Mouse (Mus musculus) heart, embryonic 15.5 days (tissue): Measurements from ENCODE around the gene Serbp1. TPM values are rescaled to one million over a fixed set of nuclear protein-coding genes. Genes with fewer than 3 reads are reported as not detected.

ENCODE experiments used
- ATAC-seq: fragments of 200-750 bp; cut with Nextera tagmentation; replicated peaks from 2 replicates; pipeline ENCODE4 v1.8.0; 2017; ENCODE audit warnings: low read depth, moderate TSS enrichment; ENCODE audit not compliant: insufficient number of reproducible peaks, insufficient read depth, low FRiP score
- H3K27ac ChIP-seq: fragments of 300-500 bp; sonication (generic); 2 replicates; pipeline ENCODE4 v1.5.1; 2015; ENCODE audit warnings: mild to moderate bottlenecking, inconsistent platforms
- H3K27me3 ChIP-seq: fragments of 300-500 bp; sonication (generic); 2 replicates; pipeline ENCODE4 v1.6.1; 2015; ENCODE audit warnings: inconsistent platforms
- H3K36me3 ChIP-seq: fragments of 300-500 bp; sonication (generic); 2 replicates; pipeline ENCODE4 v1.6.1; 2015; ENCODE audit warnings: mild to moderate bottlenecking, inconsistent platforms
- H3K4me1 ChIP-seq: fragments of 300-500 bp; sonication (generic); replicated peaks from 2 replicates; pipeline ENCODE4 v1.6.1; 2015; ENCODE audit warnings: inconsistent platforms
- H3K4me2 ChIP-seq: fragments of 300-500 bp; sonication (generic); 2 replicates; pipeline ENCODE4 v1.6.1; 2015; ENCODE audit warnings: inconsistent platforms, mild to moderate bottlenecking, moderate library complexity
- H3K4me3 ChIP-seq: fragments of 300-500 bp; sonication (generic); 2 replicates; pipeline ENCODE4 v1.5.1; 2015; ENCODE audit warnings: mild to moderate bottlenecking, inconsistent platforms
- H3K9ac ChIP-seq: fragments of 300-500 bp; sonication (generic); 2 replicates; pipeline ENCODE4 v1.6.1; 2015; ENCODE audit warnings: mild to moderate bottlenecking, inconsistent platforms
- H3K9me3 ChIP-seq: fragments of 300-500 bp; sonication (generic); replicated peaks from 2 replicates; pipeline ENCODE4 v1.6.1; 2016; ENCODE audit warnings: inconsistent platforms
- WGBS: fragments of 180-500 bp; shearing (Covaris S2); methylation state at CpG from one replicate; pipeline ENCODE4 v1.1.7; 2015; ENCODE audit warnings: mixed read lengths; 5-methylcytosine and 5-hydroxymethylcytosine counted together
- polyA plus RNA-seq: library from polyadenylated mRNA; unstranded; fragments of >200 nt; fragmentation: Nextera tagmentation; extraction: Ambion mirVana; gene quantifications from 2 replicates; pipeline ENCODE4 v1.2.1, GENCODE M21; 2015

The Serbp1 gene
- polyA plus RNA-seq, 1 experiment from 2014 or later, result 292 TPM

DNA sequence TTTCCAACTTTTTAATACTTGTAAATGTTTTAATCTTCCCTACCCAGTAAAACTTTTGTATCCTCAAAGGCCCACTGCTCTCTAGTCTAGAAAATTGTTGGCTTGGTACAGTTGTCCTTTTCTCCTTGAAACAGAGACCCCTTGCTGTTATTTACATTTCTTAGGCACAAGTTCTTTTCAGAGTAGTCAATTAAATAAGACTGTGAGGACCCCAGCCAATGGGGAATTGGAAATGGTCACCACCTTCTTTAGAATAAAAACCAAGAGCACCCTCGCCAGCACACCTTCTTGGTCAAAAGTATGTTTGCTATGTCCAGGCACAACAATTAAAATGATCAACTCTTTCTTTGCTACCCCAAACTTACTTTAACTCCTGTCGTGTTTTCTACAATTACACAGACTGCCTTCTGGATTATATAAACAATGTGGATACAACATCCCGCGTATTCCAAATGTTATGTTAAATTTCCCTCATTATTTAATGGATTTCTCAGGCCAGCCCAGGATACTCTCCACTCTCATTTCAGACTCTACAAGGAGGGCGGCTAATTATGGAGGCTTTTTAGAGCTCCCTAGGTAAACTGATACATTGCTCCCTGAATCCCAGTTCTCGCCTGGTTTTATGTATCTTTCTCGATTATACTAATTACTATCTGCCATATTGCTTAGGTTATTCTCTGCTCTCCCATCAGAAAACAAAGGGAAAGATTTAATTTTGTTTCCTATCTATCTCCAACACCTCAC is 1.3 kb upstream of the Serbp1 start:
- Histone ChIP-seq H3K4me1 (no peaks in the 10 kb centered on the region), H3K4me2 (no peak overlapping the region), H3K36me3 (no peaks in the 10 kb centered on the region), H3K27me3 (no peaks in the 10 kb centered on the region), H3K4me3 (no peak overlapping the region), H3K27ac (no peak overlapping the region), H3K9me3 (no peaks in the 10 kb centered on the region), H3K9ac (no peak overlapping the region)
- no peak for ATAC-seq
- WGBS, result 80% methylated on average over 7 of the region's 7 CpGs

DNA sequence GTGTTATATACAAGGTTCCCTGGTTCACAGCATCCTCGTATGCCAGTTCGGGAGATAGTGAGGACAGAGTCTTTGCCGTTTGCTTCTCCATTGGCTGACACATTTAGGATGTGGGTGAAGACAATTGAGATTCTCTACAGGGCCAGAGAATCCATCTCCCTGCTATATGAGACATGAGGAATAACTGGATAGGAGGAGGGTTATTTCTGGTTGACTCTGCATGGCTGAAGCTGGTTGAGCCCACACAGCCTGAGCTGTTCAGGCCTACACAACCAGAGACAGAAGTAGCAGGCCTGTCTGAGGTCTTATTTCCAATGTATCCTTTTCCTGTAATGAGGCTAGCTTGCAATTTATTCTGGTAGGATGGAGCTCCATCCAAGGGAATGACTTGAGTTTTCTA is 3.3 kb downstream of the Serbp1 start:
- Histone ChIP-seq H3K27ac (no peak overlapping the region), H3K9ac (no peak overlapping the region), H3K4me1 (no peaks in the 10 kb centered on the region), H3K4me2 (no peak overlapping the region), H3K36me3 (no peaks in the 10 kb centered on the region), H3K4me3 (no peak overlapping the region), H3K27me3 (no peaks in the 10 kb centered on the region), H3K9me3 (no peaks in the 10 kb centered on the region)
- no peak for ATAC-seq
- WGBS, result 91% methylated on average over 3 of the region's 3 CpGs

DNA sequence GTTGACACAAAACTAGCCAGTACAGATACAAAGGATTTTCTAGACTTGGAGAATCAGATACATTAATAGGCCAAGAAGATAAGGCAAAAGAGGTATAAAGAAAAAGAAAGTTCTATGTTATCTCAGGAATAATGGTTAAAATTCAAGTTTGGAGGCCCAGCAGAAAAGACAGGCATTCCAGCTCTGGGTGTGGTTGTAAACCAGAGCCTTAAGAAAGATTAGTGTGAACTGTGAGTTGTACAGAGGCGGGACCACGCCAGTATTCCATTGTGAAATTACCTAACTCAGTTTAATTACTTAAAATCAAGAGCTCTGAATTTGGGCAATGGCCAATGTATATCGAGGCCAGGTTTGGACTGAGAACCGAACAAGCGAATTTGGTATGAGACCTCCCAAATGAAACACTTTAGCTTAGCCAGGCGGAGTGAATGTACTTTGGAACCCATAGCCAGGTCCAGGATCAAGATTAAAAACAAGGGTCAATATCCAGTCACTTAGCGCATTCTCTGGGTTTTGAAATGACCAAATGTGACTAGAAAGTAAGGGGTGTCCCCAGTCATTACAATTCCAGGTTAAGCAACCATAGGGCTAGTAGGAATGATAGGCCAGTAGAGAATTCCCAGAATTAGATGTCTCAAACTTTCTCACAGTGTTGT is 5.9 kb downstream of the Serbp1 start:
- WGBS, result 89% methylated on average over 7 of the region's 7 CpGs
- H3K9me3 ChIP-seq, result no peaks in the 10 kb centered on the region
- no peak overlapping the region for H3K27ac ChIP-seq
- no peak for ATAC-seq
- no peaks in the 10 kb centered on the region for H3K36me3 ChIP-seq
- H3K4me3 ChIP-seq, result no peak overlapping the region
- H3K4me1 ChIP-seq, result no peaks in the 10 kb centered on the region
- no peak overlapping the region for H3K4me2 ChIP-seq
- no peaks in the 10 kb centered on the region for H3K27me3 ChIP-seq
- H3K9ac ChIP-seq, result no peak overlapping the region

DNA sequence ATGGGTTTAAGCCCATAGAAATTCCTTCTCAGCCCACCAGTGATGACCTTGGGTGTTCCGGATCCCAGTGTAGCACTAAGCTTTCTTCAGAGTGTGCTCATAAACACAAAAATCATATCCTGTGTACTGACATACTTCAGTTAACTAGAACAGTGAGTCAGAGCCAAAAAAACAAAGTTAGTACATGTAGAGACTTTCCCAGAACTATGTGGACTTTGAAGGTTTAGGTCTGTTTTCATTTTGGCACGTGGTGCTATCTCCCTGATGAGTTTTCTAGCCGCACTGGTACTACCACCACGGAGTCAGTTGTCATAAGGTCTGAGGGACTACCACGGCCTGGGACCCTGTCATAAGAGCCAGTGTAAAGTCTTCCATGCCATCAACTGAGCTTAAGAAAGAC is 6.5 kb downstream of the Serbp1 start:
- 83% methylated on average over 5 of the region's 5 CpGs for WGBS
- H3K4me3 ChIP-seq, result no peak overlapping the region
- H3K4me1 ChIP-seq, result no peaks in the 10 kb centered on the region
- no peak overlapping the region for H3K9ac ChIP-seq
- ATAC-seq, result no peak
- H3K9me3 ChIP-seq, result no peaks in the 10 kb centered on the region
- no peak overlapping the region for H3K27ac ChIP-seq
- no peak overlapping the region for H3K4me2 ChIP-seq
- no peaks in the 10 kb centered on the region for H3K36me3 ChIP-seq
- H3K27me3 ChIP-seq, result no peaks in the 10 kb centered on the region

DNA sequence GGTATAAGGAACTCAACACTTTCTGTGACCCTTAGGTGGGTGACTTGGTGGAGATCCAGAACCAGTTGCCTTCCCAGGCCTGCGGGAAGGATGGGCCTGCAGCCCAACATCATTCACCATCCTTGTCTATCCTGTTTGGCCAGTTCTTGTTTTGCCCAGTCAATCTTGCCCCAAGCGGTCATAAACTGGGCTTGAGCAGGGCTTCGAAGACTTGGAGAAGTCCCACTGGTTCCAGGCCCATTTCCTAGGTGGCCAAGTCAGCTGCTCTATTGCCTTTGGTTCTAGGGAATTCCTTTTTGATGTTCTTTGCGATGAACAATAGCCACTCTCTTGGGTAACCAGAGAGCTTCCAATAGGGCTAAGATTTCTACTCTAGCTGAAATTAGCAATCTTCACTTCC is 13.1 kb downstream of the Serbp1 start:
- H3K36me3 ChIP-seq, result no peaks in the 10 kb centered on the region
- WGBS, result 87% methylated on average over 4 of the region's 4 CpGs
- H3K4me2 ChIP-seq, result no peak overlapping the region
- H3K4me3 ChIP-seq, result no peak overlapping the region
- no peak overlapping the region for H3K9ac ChIP-seq
- no peak overlapping the region for H3K27ac ChIP-seq
- no peak for ATAC-seq
- H3K9me3 ChIP-seq, result no peaks in the 10 kb centered on the region
- no peaks in the 10 kb centered on the region for H3K27me3 ChIP-seq
- H3K4me1 ChIP-seq, result no peaks in the 10 kb centered on the region

DNA sequence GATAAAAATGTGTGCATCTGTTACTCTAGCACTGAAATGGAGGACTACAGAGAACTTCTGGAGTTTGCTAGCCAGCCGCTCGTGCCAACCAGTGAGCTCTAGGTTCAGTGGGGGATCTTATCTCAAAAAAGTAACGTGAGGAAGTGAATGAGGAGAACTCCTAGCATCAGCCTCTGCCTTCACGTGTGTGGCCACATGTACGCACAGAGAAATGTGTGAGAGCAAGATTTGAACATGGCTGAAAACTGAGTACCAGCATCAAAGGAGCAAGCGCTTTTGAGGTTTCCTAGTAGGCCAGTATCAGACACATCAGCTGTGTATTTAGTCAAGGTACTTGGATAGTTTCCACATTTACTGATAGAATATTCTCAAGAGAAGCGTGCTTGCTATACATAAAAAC is 27.0 kb downstream of the Serbp1 start:
- Histone ChIP-seq H3K4me3 (no peak overlapping the region), H3K9me3 (no peaks in the 10 kb centered on the region), H3K4me2 (no peak overlapping the region), H3K27me3 (no peaks in the 10 kb centered on the region), H3K36me3 (no peaks in the 10 kb centered on the region), H3K4me1 (peaks cover 5% of the 10 kb centered on the region; the same call in 1 of the 2 replicates), H3K27ac (no peak overlapping the region), H3K9ac (no peak overlapping the region)
- 66% methylated on average over 7 of the region's 7 CpGs for WGBS
- no peak for ATAC-seq

DNA sequence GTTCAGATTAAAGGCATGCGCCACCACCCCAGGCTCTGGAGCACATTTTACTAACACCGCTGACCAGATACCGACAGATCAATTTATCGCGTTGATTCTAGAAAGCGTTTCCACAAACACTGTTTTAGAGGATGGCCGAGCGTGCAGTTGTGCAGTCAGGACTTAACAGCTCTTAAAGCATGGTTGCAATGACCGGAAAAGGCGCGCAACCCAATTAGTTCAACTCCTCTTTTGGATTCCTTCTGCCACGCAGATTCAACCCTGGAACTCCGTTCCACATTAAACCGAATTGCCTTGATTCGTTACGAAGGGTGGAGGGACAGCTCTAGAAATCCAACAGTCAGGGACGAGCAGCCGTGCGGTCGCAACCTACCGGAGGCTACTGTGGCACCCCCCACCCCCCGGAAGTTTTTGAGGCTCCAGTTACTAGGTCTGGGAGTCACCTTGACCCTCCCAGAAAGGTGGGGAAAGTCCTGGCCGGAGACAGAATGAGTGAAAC is 28.2 kb downstream of the Serbp1 start:
- peak overlapping the region; percentile 89 for H3K4me3 ChIP-seq
- H3K4me2 ChIP-seq, result peak overlapping the region; percentile 67
- peak; percentile 63 for ATAC-seq
- H3K27me3 ChIP-seq, result no peaks in the 10 kb centered on the region
- no peaks in the 10 kb centered on the region for H3K9me3 ChIP-seq
- 0% methylated on average over 23 of the region's 23 CpGs for WGBS
- H3K27ac ChIP-seq, result peak overlapping the region; percentile 90
- peaks cover 7% of the 10 kb centered on the region; the same call in 1 of the 2 replicates for H3K4me1 ChIP-seq
- peak overlapping the region; percentile 50 for H3K9ac ChIP-seq
- H3K36me3 ChIP-seq, result no peaks in the 10 kb centered on the region

DNA sequence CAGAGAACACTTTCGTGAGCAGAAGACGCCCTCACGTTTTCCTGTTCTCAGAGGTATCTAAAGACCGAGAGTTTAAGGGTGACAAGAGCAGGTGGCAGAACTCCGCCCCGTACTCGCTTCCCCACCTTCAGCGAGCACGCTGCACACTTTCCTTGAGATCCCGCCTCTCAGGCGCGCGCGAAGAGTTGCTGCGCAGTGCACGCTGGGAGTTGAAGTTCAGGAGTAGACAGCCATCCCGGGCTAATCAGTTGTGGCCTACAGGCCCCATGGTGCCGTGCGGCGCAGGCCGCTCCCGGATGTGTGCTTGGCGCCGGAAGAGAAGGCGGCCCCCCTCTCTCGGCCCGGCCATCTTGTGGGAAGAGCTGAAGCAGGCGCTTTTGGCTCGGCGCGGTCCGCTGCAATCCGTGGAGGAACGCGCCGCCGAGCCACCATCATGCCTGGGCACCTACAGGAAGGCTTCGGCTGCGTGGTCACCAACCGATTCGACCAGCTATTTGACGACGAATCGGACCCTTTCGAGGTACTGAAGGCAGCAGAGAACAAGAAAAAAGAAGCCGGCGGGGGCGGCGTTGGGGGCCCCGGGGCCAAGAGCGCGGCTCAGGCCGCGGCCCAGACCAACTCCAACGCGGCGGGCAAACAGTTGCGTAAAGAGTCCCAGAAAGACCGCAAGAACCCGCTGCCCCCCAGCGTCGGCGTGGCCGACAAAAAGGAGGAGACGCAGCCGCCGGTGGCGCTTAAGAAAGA is 28.9 kb downstream of the Serbp1 start:
- peaks cover 5% of the 10 kb centered on the region for H3K36me3 ChIP-seq

DNA sequence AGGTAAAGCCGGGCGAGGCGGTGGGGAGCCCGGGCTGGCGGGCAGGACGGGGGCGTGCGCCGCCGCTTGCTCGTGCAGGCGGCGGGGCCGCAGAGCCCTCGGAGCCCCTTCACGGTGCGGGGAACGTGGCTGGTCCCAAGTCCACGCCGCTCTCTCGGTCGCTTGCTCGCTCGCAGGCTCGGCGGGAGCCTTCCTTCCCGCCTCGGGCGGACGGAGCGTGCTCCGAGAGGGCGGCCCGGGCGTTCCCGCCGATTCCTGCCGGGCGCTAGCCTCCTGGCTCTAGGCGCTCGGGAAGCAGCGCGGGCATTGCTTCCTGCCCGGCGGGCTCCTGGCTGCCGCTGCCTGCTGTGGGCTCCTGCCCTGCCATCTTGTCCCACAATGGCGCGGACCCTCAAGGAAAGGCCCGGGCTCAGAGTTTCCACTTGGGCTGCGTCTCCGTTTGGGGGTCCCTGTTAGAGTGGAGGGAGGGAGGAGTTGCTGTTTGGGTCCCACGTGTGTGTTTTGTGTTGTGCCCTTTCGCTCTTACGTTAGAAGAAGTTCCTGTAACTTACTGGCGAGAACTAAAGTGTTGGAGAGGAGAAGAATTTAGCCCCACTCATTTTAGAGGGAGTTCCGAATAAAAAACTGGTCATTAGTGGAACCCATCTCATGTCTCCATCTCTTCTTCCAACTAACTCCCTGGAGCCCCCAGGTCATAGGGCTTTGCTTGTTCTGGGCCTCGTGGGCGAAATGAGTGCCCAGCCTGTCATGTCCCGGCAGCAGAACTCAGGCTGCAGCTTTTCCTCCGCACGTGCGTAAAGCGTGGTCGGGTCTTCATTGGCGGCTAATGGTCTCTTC is 29.6 kb downstream of the Serbp1 start:
- Histone ChIP-seq H3K9ac (peak overlapping the region; percentile 99), H3K4me2 (peak overlapping the region; percentile 72), H3K9me3 (no peaks in the 10 kb centered on the region), H3K4me1 (peaks cover 7% of the 10 kb centered on the region; the same call in 1 of the 2 replicates), H3K4me3 (peak overlapping the region; percentile 89), H3K27ac (peak overlapping the region; percentile 93), H3K27me3 (no peaks in the 10 kb centered on the region), H3K36me3 (peaks cover 8% of the 10 kb centered on the region)
- WGBS, result under 1% methylated on average over 62 of the region's 65 CpGs
- peak; percentile 25 for ATAC-seq

More for the DNA sequence above, 28.9 kb downstream of the Serbp1 start:
- ATAC-seq, result peak; percentile 99
- Histone ChIP-seq H3K4me2 (peak overlapping the region; percentile 72), H3K4me1 (peaks cover 7% of the 10 kb centered on the region; the same call in 1 of the 2 replicates), H3K27me3 (no peaks in the 10 kb centered on the region), H3K9ac (peak overlapping the region; percentile 99), H3K27ac (peak overlapping the region; percentile 93), H3K4me3 (peak overlapping the region; percentile 89), H3K9me3 (no peaks in the 10 kb centered on the region)
- WGBS, result under 1% methylated on average over 68 of the region's 68 CpGs

DNA sequence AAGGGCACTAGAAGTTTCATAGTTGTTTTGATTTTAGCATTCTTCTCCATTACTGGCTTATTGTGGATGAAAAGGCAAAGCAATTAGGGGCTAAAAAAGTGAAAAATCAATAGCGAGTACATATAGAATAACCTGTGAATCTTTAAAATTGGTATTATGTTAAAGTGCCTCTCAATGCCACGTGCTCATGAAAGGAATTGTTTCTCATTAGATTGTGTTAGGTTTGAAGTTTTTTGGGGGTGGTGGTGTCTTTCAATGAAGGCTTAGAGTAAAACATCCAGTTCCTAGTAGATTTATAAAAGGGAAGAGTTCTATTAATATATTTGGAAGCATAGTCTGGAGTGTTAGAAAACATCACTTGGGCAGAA is 30.3 kb downstream of the Serbp1 start:
- no peak for ATAC-seq
- Histone ChIP-seq H3K4me1 (peaks cover 9% of the 10 kb centered on the region; the same call in 1 of the 2 replicates), H3K4me3 (peak overlapping the region; percentile 89), H3K36me3 (peaks cover 12% of the 10 kb centered on the region), H3K27ac (peak overlapping the region; percentile 93; the same call in 1 of the 2 replicates), H3K27me3 (no peaks in the 10 kb centered on the region), H3K4me2 (peak overlapping the region; percentile 72), H3K9me3 (no peaks in the 10 kb centered on the region), H3K9ac (peak overlapping the region; percentile 99)
- WGBS, result 0% methylated on average over 2 of the region's 2 CpGs
